Mouse (Mus musculus) 3134 (cell line): Measurements from ENCODE around the gene Tmco5.
"Not testable (repeated sequence)": the region's sequence is repeated elsewhere in the genome, so short reads cannot be mapped to it uniquely, and the experiment has no call there.

Source experiments
- DNase-seq: peaks from one replicate; pipeline ENCODE4 v3.0.0-alpha.2; 2011; ENCODE audit warnings: low spot score; ENCODE audit not compliant: insufficient read length; ENCODE audit errors: extremely low read depth

Gene Tmco5

GRCm38 (mm10) chr2:116922580-116923500 is 44.3 kb downstream of the Tmco5 start:
- no peak for DNase-seq

- DNase-seq, result no peak
Observed at GRCm38 (mm10) chr2:116923684-116924083, 45.2 kb downstream of the Tmco5 start.

- DNase-seq, result no peak
Observed at GRCm38 (mm10) chr2:116924292-116924691, 45.8 kb downstream of the Tmco5 start.

- no peak for DNase-seq
Observed at GRCm38 (mm10) chr2:116925230-116925629, 46.7 kb downstream of the Tmco5 start.

- no peak for DNase-seq
Observed at GRCm38 (mm10) chr2:116932218-116932617, 53.7 kb downstream of the Tmco5 start.

GRCm38 (mm10) chr2:116934236-116934635 is 55.7 kb downstream of the Tmco5 start:
- not testable (repeated sequence) for DNase-seq

GRCm38 (mm10) chr2:116934776-116935175 is 56.3 kb downstream of the Tmco5 start:
- DNase-seq, result no peak

- DNase-seq, result no peak
Observed at GRCm38 (mm10) chr2:116936371-116936770, 57.9 kb downstream of the Tmco5 start.

- DNase-seq, result no peak
Observed at GRCm38 (mm10) chr2:116937166-116937565, 58.7 kb downstream of the Tmco5 start.

- DNase-seq, result no peak
Observed at GRCm38 (mm10) chr2:116941816-116942215, 63.3 kb downstream of the Tmco5 start.
